Mouse (Mus musculus) subcutaneous adipose tissue, adult 2 months (tissue): ENCODE data around the gene Gm49601. TPM values are rescaled to one million over a fixed set of nuclear protein-coding genes. Genes with fewer than 3 reads are reported as not detected.

Experiments
- polyA plus RNA-seq: library from polyadenylated mRNA; depleted of rRNA; stranded (reverse); fragments of >200 nt; gene quantifications from 2 replicates; pipeline ENCODE4 v1.2.3, GENCODE M21; 2012; ENCODE audit warnings: low replicate concordance; rRNA removed

Gm49601 gene
- polyA plus RNA-seq, result 5.4 and 14.4 TPM in 2 replicates

GRCm38 (mm10) chr16:18626376-18626878 lies at the start of gene Gm49601:
Gm49601 (minus strand) TSS chr16:18626427.

GRCm38 (mm10) chr16:18629390-18630231 lies 3.4 kb upstream of the Gm49601 start, which contains the start of gene Sept5:
Sept5 (minus strand) TSS chr16:18629954.

GRCm38 (mm10) chr16:18622019-18622418 lies 4.2 kb downstream of the Gm49601 start, which contains the start of gene Gp1bb:
Gp1bb (minus strand) TSS chr16:18622403.

GRCm38 (mm10) chr16:18589804-18590790 lies 36.1 kb downstream of the Gm49601 start, which contains the start of gene Tbx1:
Tbx1 (minus strand) TSS chr16:18590671.

Other genes starting within 250 kb of the Gm49601 start
- 25.2 and 48.2 TPM in 2 replicates for gene Txnrd2, start 200.0 kb downstream of the Gm49601 start, polyA plus RNA-seq
- gene Comt, start 199.6 kb downstream of the Gm49601 start, polyA plus RNA-seq, result 612 and 1,090 TPM in 2 replicates
- gene Gnb1l, start 127.7 kb downstream of the Gm49601 start, polyA plus RNA-seq, result 8.7 and 18.0 TPM in 2 replicates
- gene Rtl10, start 127.5 kb downstream of the Gm49601 start, polyA plus RNA-seq, result 2.6 and 15.8 TPM in 2 replicates
- 0.42 and 4.2 TPM in 2 replicates for gene Tbx1, start 35.8 kb downstream of the Gm49601 start, polyA plus RNA-seq
- gene Gp1bb, start 4.0 kb downstream of the Gm49601 start, polyA plus RNA-seq, result 0.78 and 1.3 TPM in 2 replicates
- 19.6 and 27.6 TPM in 2 replicates for gene Sept5, start 3.5 kb upstream of the Gm49601 start, polyA plus RNA-seq
- gene Cldn5, start 150.4 kb upstream of the Gm49601 start, polyA plus RNA-seq, result 86.2 and 284 TPM in 2 replicates
- gene Ufd1, start 185.4 kb upstream of the Gm49601 start, polyA plus RNA-seq, result 54.3 and 54.4 TPM in 2 replicates
- 9.6 and 12.8 TPM in 2 replicates for gene Cdc45, start 185.6 kb upstream of the Gm49601 start, polyA plus RNA-seq
- gene 2510002D24Rik, start 210.2 kb upstream of the Gm49601 start, polyA plus RNA-seq, result 48.1 and 50.2 TPM in 2 replicates
- 0.21 and 1.7 TPM in 2 replicates for gene Gm28539, start 210.2 kb upstream of the Gm49601 start, polyA plus RNA-seq